Comparison of ENCODE assay signal across 44 mouse cellular contexts in genomic region chr8:93317031-93317430, GRCm38 (mm10). TPM values are rescaled to one million over a fixed set of nuclear protein-coding genes. Genes with fewer than 3 reads are reported as not detected.
"Had no signal": no experiment of that assay in that cellular context is flagged by ENCODE, and none has a peak within 500 bp of the region (broad histone marks: within the 10 kb centered on the region; RNA-seq: fewer than 3 reads in every experiment).

No protein-coding gene starts in this region.

- H3K36me3 ChIP-seq: limb, embryonic 10.5 days; limb, embryonic 12.5 days; limb, embryonic 13.5 days; limb, embryonic 15.5 days; liver, embryonic 12.5 days; liver, embryonic 13.5 days; liver, embryonic 15.5 days; lung, embryonic 15.5 days; midbrain, embryonic 10.5 days; midbrain, embryonic 12.5 days; midbrain, embryonic 13.5 days; midbrain, embryonic 15.5 days; neural tube, embryonic 12.5 days had no signal

- H3K4me3 ChIP-seq: limb, embryonic 10.5 days; limb, embryonic 12.5 days; limb, embryonic 13.5 days; limb, embryonic 15.5 days; liver, embryonic 12.5 days; liver, embryonic 13.5 days; liver, embryonic 15.5 days; lung, embryonic 15.5 days; megakaryocyte, embryonic 14.5 days; midbrain, embryonic 10.5 days; midbrain, embryonic 12.5 days; midbrain, embryonic 13.5 days; midbrain, embryonic 15.5 days; myocyte; neural tube, embryonic 12.5 days had no signal

- H3K9ac ChIP-seq: limb, embryonic 12.5 days; limb, embryonic 13.5 days; limb, embryonic 15.5 days; liver, embryonic 12.5 days; liver, embryonic 13.5 days; liver, embryonic 14.5 days; liver, embryonic 15.5 days; liver, postnatal 0 days; lung, embryonic 14.5 days; lung, embryonic 15.5 days; midbrain, embryonic 12.5 days; midbrain, embryonic 13.5 days; midbrain, embryonic 15.5 days; neural tube, embryonic 12.5 days had no signal

- DNase-seq: left cerebral cortex, postnatal 4 days; liver; liver, embryonic 13.5 days; liver, postnatal 0 days; lung, adult 18-20 months; lung, adult 2 months; lung, embryonic 14.5 days; lung, postnatal 10 days; lung, postnatal 14 days; lung, postnatal 36 days; lung, postnatal 4 days; midbrain, embryonic 14.5 days had no signal

- H3K27me3 ChIP-seq: limb, embryonic 12.5 days; limb, embryonic 13.5 days; limb, embryonic 15.5 days; liver, embryonic 12.5 days; liver, embryonic 13.5 days; liver, embryonic 15.5 days; lung, embryonic 15.5 days; megakaryocyte, embryonic 14.5 days; midbrain, embryonic 12.5 days; midbrain, embryonic 13.5 days; midbrain, embryonic 15.5 days; neural tube, embryonic 12.5 days had no signal

- H3K27ac ChIP-seq: limb, embryonic 10.5 days; limb, embryonic 12.5 days; limb, embryonic 13.5 days; limb, embryonic 15.5 days; liver, embryonic 12.5 days; liver, embryonic 13.5 days; liver, embryonic 14.5 days; liver, embryonic 15.5 days; lung, embryonic 15.5 days; macrophage; midbrain, embryonic 10.5 days; midbrain, embryonic 12.5 days; midbrain, embryonic 13.5 days; midbrain, embryonic 15.5 days; neural tube, embryonic 12.5 days had no signal

- H3K9me3 ChIP-seq: limb, embryonic 10.5 days; limb, embryonic 12.5 days; limb, embryonic 13.5 days; limb, embryonic 15.5 days; liver, embryonic 12.5 days; liver, embryonic 13.5 days; liver, embryonic 15.5 days; lung, embryonic 15.5 days; midbrain, embryonic 10.5 days; midbrain, embryonic 12.5 days; midbrain, embryonic 13.5 days; midbrain, embryonic 15.5 days; neural tube, embryonic 12.5 days had no signal

- ATAC-seq: liver, embryonic 12.5 days; liver, postnatal 0 days; lung, postnatal 0 days; midbrain, embryonic 13.5 days; midbrain, embryonic 15.5 days; midbrain, embryonic 16.5 days had no signal

- H3K4me1 ChIP-seq: limb, embryonic 10.5 days; limb, embryonic 12.5 days; limb, embryonic 13.5 days; limb, embryonic 15.5 days; liver, embryonic 12.5 days; liver, embryonic 13.5 days; liver, embryonic 15.5 days; lung, embryonic 15.5 days; megakaryocyte, embryonic 14.5 days; midbrain, embryonic 10.5 days; midbrain, embryonic 12.5 days; midbrain, embryonic 13.5 days; midbrain, embryonic 15.5 days; neural tube, embryonic 12.5 days had no signal

- H3K4me2 ChIP-seq: limb, embryonic 12.5 days; limb, embryonic 13.5 days; limb, embryonic 15.5 days; liver, embryonic 11.5 days; liver, embryonic 12.5 days; liver, embryonic 13.5 days; liver, embryonic 15.5 days; lung, embryonic 14.5 days; lung, embryonic 15.5 days; midbrain, embryonic 11.5 days; midbrain, embryonic 12.5 days; midbrain, embryonic 13.5 days; midbrain, embryonic 15.5 days; neural tube, embryonic 12.5 days had no signal

RNA-seq across cellular contexts. Expression of gene Ces1g, which starts 20.1 kb away (rescaled TPM):
- total RNA-seq: left cerebral cortex, postnatal 10 days; left cerebral cortex, postnatal 14 days; left cerebral cortex, postnatal 25 days; left cerebral cortex, postnatal 36 days; left cerebral cortex, postnatal 4 days; megakaryocyte progenitor cell, adult 5-6 weeks; megakaryocyte, adult 5-6 weeks; megakaryocyte-erythroid progenitor cell, adult 5-6 weeks; midbrain, postnatal 0 days; monocyte, adult 5-6 weeks had no signal
- polyA plus RNA-seq: limb, embryonic 10.5 days; limb, embryonic 11.5 days; limb, embryonic 12.5 days; limb, embryonic 13.5 days; limb, embryonic 14.5 days; limb, embryonic 15.5 days; macrophage; midbrain, embryonic 10.5 days; midbrain, embryonic 11.5 days; midbrain, embryonic 12.5 days; midbrain, embryonic 13.5 days; midbrain, embryonic 14.5 days; midbrain, embryonic 15.5 days; midbrain, embryonic 16.5 days; midbrain, postnatal 0 days; myocyte; neural tube, embryonic 11.5 days; neural tube, embryonic 12.5 days had no signal

RNA-seq across cellular contexts. Expression of gene Ces1f, which starts 37.5 kb away (rescaled TPM):
- total RNA-seq: left cerebral cortex, postnatal 10 days; left cerebral cortex, postnatal 14 days; left cerebral cortex, postnatal 25 days; left cerebral cortex, postnatal 36 days; left cerebral cortex, postnatal 4 days; megakaryocyte progenitor cell, adult 5-6 weeks; megakaryocyte, adult 5-6 weeks; megakaryocyte-erythroid progenitor cell, adult 5-6 weeks; midbrain, postnatal 0 days; monocyte, adult 5-6 weeks had no signal
- polyA plus RNA-seq: limb, embryonic 10.5 days; limb, embryonic 11.5 days; limb, embryonic 12.5 days; limb, embryonic 13.5 days; limb, embryonic 15.5 days; liver, embryonic 11.5 days; macrophage; midbrain, embryonic 10.5 days; midbrain, embryonic 11.5 days; midbrain, embryonic 12.5 days; midbrain, embryonic 13.5 days; midbrain, embryonic 14.5 days; midbrain, embryonic 15.5 days; midbrain, embryonic 16.5 days; midbrain, postnatal 0 days; myocyte; neural tube, embryonic 11.5 days; neural tube, embryonic 12.5 days had no signal
